Mouse (Mus musculus) MEL (cell line): ENCODE measurements around the gene Ola1. TPM values are rescaled to one million over a fixed set of nuclear protein-coding genes. Genes with fewer than 3 reads are reported as not detected.

ENCODE experiments used
- DNase-seq: peaks from one replicate; pipeline ENCODE4 v3.0.0; 2011; ENCODE audit warnings: low read depth, low spot score
- H3K27ac ChIP-seq: 2 replicates; pipeline ENCODE4 v1.5.1; 2012; ENCODE audit warnings: low read depth, mild to moderate bottlenecking, control low read depth, low read length, moderate library complexity; ENCODE audit not compliant: control insufficient read depth
- H3K27me3 ChIP-seq, 2 experiments: fragments of 150-350 bp in 1 of 2; sonication (generic) in 1 of 2; 2 replicates each; pipeline ENCODE4 v1.6.1; 2012; ENCODE audit warnings: low read length in 2 of 2, mild to moderate bottlenecking in 2 of 2, improper control_type of control experiment in 1 of 2, moderate library complexity in 1 of 2; ENCODE audit not compliant: insufficient read depth in 2 of 2, control insufficient read depth in 1 of 2
- H3K36me3 ChIP-seq, 2 experiments: 2 replicates each; pipeline ENCODE4 v1.6.1; 2012 to 2014; ENCODE audit warnings: low read length in 2 of 2, improper control_type of control experiment in 1 of 2, inconsistent platforms in 1 of 2, mild to moderate bottlenecking in 1 of 2; ENCODE audit not compliant: insufficient read depth in 2 of 2, control insufficient read depth in 1 of 2
- H3K4me1 ChIP-seq, 2 experiments: fragments of 150-350 bp in 1 of 2; sonication (generic) in 1 of 2; 2 replicates each; pipeline ENCODE4 v1.6.1; 2012; ENCODE audit warnings: low read length in 2 of 2, improper control_type of control experiment in 1 of 2, mild to moderate bottlenecking in 1 of 2; ENCODE audit not compliant: insufficient read depth in 2 of 2, control insufficient read depth in 1 of 2
- H3K4me3 ChIP-seq, 2 experiments: fragments of 150-350 bp in 1 of 2; sonication (generic) in 1 of 2; 2 replicates each; pipeline ENCODE4 v1.5.1; 2012; ENCODE audit warnings: low read depth in 2 of 2, low read length in 2 of 2, mild to moderate bottlenecking in 2 of 2, moderate library complexity in 2 of 2, control low read depth in 1 of 2, improper control_type of control experiment in 1 of 2; ENCODE audit not compliant: control insufficient read depth in 1 of 2, insufficient read depth in 1 of 2
- H3K79me2 ChIP-seq: 2 replicates; pipeline ENCODE4 v1.6.1; 2012; ENCODE audit warnings: mild to moderate bottlenecking, low read length, moderate library complexity; ENCODE audit not compliant: control insufficient read depth, poor library complexity, insufficient read depth
- H3K9ac ChIP-seq: 2 replicates; pipeline ENCODE4 v1.6.1; 2012; ENCODE audit warnings: low read depth, mild to moderate bottlenecking, control low read depth, low read length, moderate library complexity; ENCODE audit not compliant: control insufficient read depth, poor library complexity, severe bottlenecking
- H3K9me3 ChIP-seq: fragments of 150-350 bp; sonication (generic); replicated peaks from 2 replicates; pipeline ENCODE4 v1.6.1; 2012; ENCODE audit warnings: mild to moderate bottlenecking, low read length, improper control_type of control experiment, moderate library complexity; ENCODE audit not compliant: insufficient read depth
- CHD1 ChIP-seq: IDR thresholded peaks from 2 replicates; pipeline ENCODE4 v1.6.1; 2012; ENCODE audit warnings: low read depth, mild to moderate bottlenecking, inconsistent platforms, low read length, improper control_type of control experiment
- CHD2 ChIP-seq: IDR thresholded peaks from 2 replicates; pipeline ENCODE4 v1.6.1; 2011; ENCODE audit warnings: low read length, improper control_type of control experiment
- CTCF ChIP-seq, 3 experiments: IDR thresholded peaks in 2 of 3; conservative IDR thresholded peaks in 1 of 3; 2 replicates each; pipeline ENCODE4 v1.5.1; 2011 to 2012; ENCODE audit warnings: low read length in 3 of 3, low read depth in 2 of 3, mild to moderate bottlenecking in 2 of 3, improper control_type of control experiment in 1 of 3, inconsistent platforms in 1 of 3, mixed read lengths in 1 of 3, moderate library complexity in 1 of 3; ENCODE audit not compliant: control insufficient read depth in 1 of 3, insufficient read depth in 1 of 3, poor library complexity in 1 of 3, severe bottlenecking in 1 of 3
- E2F4 ChIP-seq: IDR thresholded peaks from 2 replicates; pipeline ENCODE4 v1.6.1; 2011; ENCODE audit warnings: low read depth, low read length, improper control_type of control experiment, borderline replicate concordance
- GABPA ChIP-seq: IDR thresholded peaks from 2 replicates; pipeline ENCODE4 v1.6.1; 2012; ENCODE audit warnings: low read depth, mild to moderate bottlenecking, inconsistent platforms, low read length, improper control_type of control experiment, moderate library complexity
- HCFC1 ChIP-seq: IDR thresholded peaks from 2 replicates; pipeline ENCODE4 v1.6.1; 2012; ENCODE audit warnings: low read depth, mild to moderate bottlenecking, inconsistent platforms, low read length, improper control_type of control experiment, moderate library complexity
- JUND ChIP-seq: IDR thresholded peaks from 2 replicates; pipeline ENCODE4 v1.6.1; 2011; ENCODE audit warnings: low read depth, mild to moderate bottlenecking, improper control_type of control experiment, low read length
- MAZ ChIP-seq: IDR thresholded peaks from 2 replicates; pipeline ENCODE4 v1.6.1; 2012; ENCODE audit warnings: low read depth, mild to moderate bottlenecking, inconsistent platforms, low read length, improper control_type of control experiment
- NELFE ChIP-seq: IDR thresholded peaks from 2 replicates; pipeline ENCODE4 v1.6.1; 2011; ENCODE audit warnings: low read depth, low read length, improper control_type of control experiment
- POLR2A ChIP-seq, 2 experiments: IDR thresholded peaks; 2 replicates each; pipeline ENCODE4 v1.6.1; 2011 to 2012; ENCODE audit warnings: low read length in 2 of 2, mild to moderate bottlenecking in 2 of 2, control low read depth in 1 of 2, improper control_type of control experiment in 1 of 2, low read depth in 1 of 2, moderate library complexity in 1 of 2; ENCODE audit not compliant: control insufficient read depth in 1 of 2, insufficient read depth in 1 of 2, poor library complexity in 1 of 2
- POLR2AphosphoS2 ChIP-seq: IDR thresholded peaks from 2 replicates; pipeline ENCODE4 v1.6.1; 2011; ENCODE audit warnings: low read length, improper control_type of control experiment
- POLR2AphosphoS5 ChIP-seq: IDR thresholded peaks from 2 replicates; pipeline ENCODE4 v1.6.1; 2012; ENCODE audit warnings: low read depth, borderline replicate concordance, mild to moderate bottlenecking, inconsistent platforms, low read length, moderate library complexity, mixed read lengths
- RAD21 ChIP-seq: IDR thresholded peaks from 2 replicates; pipeline ENCODE4 v1.6.1; 2011; ENCODE audit warnings: mild to moderate bottlenecking, low read depth, low read length, improper control_type of control experiment
- RCOR1 ChIP-seq: IDR thresholded peaks from 2 replicates; pipeline ENCODE4 v1.6.1; 2012; ENCODE audit warnings: low read depth, mild to moderate bottlenecking, inconsistent platforms, low read length, improper control_type of control experiment
- SIN3A ChIP-seq: IDR thresholded peaks from 2 replicates; pipeline ENCODE4 v1.6.1; 2012; ENCODE audit warnings: low read length, improper control_type of control experiment, inconsistent platforms
- SMC3 ChIP-seq: IDR thresholded peaks from 2 replicates; pipeline ENCODE4 v1.6.1; 2011; ENCODE audit warnings: low read depth, low read length, improper control_type of control experiment
- TAL1 ChIP-seq: IDR thresholded peaks from 2 replicates; pipeline ENCODE4 v1.6.1; 2012; ENCODE audit warnings: mild to moderate bottlenecking, inconsistent platforms, low read length, moderate library complexity, mixed read lengths
- TCF12 ChIP-seq: IDR thresholded peaks from 2 replicates; pipeline ENCODE4 v1.6.1; 2014; ENCODE audit warnings: low read depth, mild to moderate bottlenecking, inconsistent platforms, low read length, improper control_type of control experiment, moderate library complexity
- UBTF ChIP-seq: IDR thresholded peaks from 2 replicates; pipeline ENCODE4 v1.6.1; 2012; ENCODE audit warnings: low read depth, mild to moderate bottlenecking, inconsistent platforms, low read length, improper control_type of control experiment, moderate library complexity, borderline replicate concordance; ENCODE audit not compliant: insufficient read depth
- ZMIZ1 ChIP-seq: IDR thresholded peaks from 2 replicates; pipeline ENCODE4 v1.6.1; 2012; ENCODE audit warnings: low read depth, mild to moderate bottlenecking, inconsistent platforms, low read length, improper control_type of control experiment, moderate library complexity
- polyA plus RNA-seq, 2 experiments: library from polyadenylated mRNA; stranded (reverse) in 1 of 2; unstranded in 1 of 2; fragments of >175 nt in 1 of 2; fragments of >200 nt in 1 of 2; gene quantifications; 2 replicates each; pipeline versions ENCODE4 v1.2.1 to v1.2.4; 2012; ENCODE audit warnings: low replicate concordance in 2 of 2, low read depth in 1 of 2; ENCODE audit not compliant: insufficient read length in 2 of 2, insufficient read depth in 1 of 2, missing spikeins in 1 of 2
- total RNA-seq: library from RNA; depleted of rRNA; stranded (reverse); fragments of 300-350 nt; gene quantifications from 2 replicates; pipeline ENCODE4 v1.2.3, GENCODE M21; 2012

Gene Ola1
- total and polyA plus RNA-seq, 3 experiments: 69.7 to 86.0 TPM; not detected in 1

- H3K9me3 ChIP-seq: no peaks in the 10 kb centered on the region
- no peaks in the 10 kb centered on the region for H3K4me1 ChIP-seq
- H3K27ac ChIP-seq: no peak overlapping the region
- no peaks in the 10 kb centered on the region for H3K27me3 ChIP-seq
- TF ChIP-seq E2F4: no peak
- TF ChIP-seq POLR2AphosphoS2: no peak
- no peak for TF ChIP-seq POLR2AphosphoS5
- no peak for TF ChIP-seq SIN3A
- TF ChIP-seq TAL1: no peak
- no peak for TF ChIP-seq UBTF
- no peak for TF ChIP-seq JUND
- no peak for TF ChIP-seq GABPA
- TF ChIP-seq CTCF (IDR thresholded peaks at IDR 0.05 in 2 of 3, conservative IDR thresholded peaks at IDR 0.05 in 1 of 3; ENCODE audit: control insufficient read depth in 1 of 3, insufficient read depth in 1 of 3, low read depth in 2 of 3, low read length in 3 of 3, poor library complexity in 1 of 3, severe bottlenecking in 1 of 3): no peak
- TF ChIP-seq RCOR1: no peak
- TF ChIP-seq CHD1: no peak
- no peak for TF ChIP-seq POLR2A (IDR thresholded peaks at IDR 0.05; ENCODE audit: control insufficient read depth in 1 of 2, insufficient read depth in 1 of 2, low read depth in 1 of 2, low read length in 2 of 2, poor library complexity in 1 of 2)
- TF ChIP-seq ZMIZ1: no peak
- no peak for TF ChIP-seq RAD21
- TF ChIP-seq MAZ: no peak
- no peak for TF ChIP-seq TCF12
- TF ChIP-seq HCFC1: no peak
- no peak for TF ChIP-seq CHD2
- peaks cover 1% of the 10 kb centered on the region; the same call in 1 of the 2 replicates for H3K79me2 ChIP-seq
- no peaks in the 10 kb centered on the region for H3K36me3 ChIP-seq
- no peak overlapping the region for H3K9ac ChIP-seq
- no peak overlapping the region for H3K4me3 ChIP-seq
- DNase-seq: no peak
These were observed 49.2 kb downstream of the Ola1 start for GRCm38 (mm10) chr2:73169496-73169895.

GRCm38 (mm10) chr2:73167126-73167525, 51.6 kb downstream of the Ola1 start:
- Histone ChIP-seq H3K9me3 (no peaks in the 10 kb centered on the region), H3K9ac (no peak overlapping the region), H3K4me3 (no peak overlapping the region), H3K79me2 (peaks cover 1% of the 10 kb centered on the region; the same call in 1 of the 2 replicates), H3K36me3 (no peaks in the 10 kb centered on the region), H3K27ac (no peak overlapping the region), H3K4me1 (no peaks in the 10 kb centered on the region), H3K27me3 (no peaks in the 10 kb centered on the region)
- TF ChIP-seq CTCF (IDR thresholded peaks at IDR 0.05 in 2 of 3, conservative IDR thresholded peaks at IDR 0.05 in 1 of 3; ENCODE audit: control insufficient read depth in 1 of 3, insufficient read depth in 1 of 3, low read depth in 2 of 3, low read length in 3 of 3, poor library complexity in 1 of 3, severe bottlenecking in 1 of 3) (peak; percentile 42 to 58 (median 53)), NELFE (no peak), SMC3 (peak; percentile 49), RAD21 (peak; percentile 36)
- peak; percentile 54 for DNase-seq
